Mouse (Mus musculus) heart, postnatal 0 days (tissue): ENCODE results near the gene Ptprm.

ENCODE experiments used
- CTCF ChIP-seq: IDR thresholded peaks from 2 replicates; pipeline ENCODE4 v1.5.1; 2016; ENCODE audit warnings: antibody characterized with exemption, control low read depth, low read depth
- EP300 ChIP-seq: IDR thresholded peaks from 2 replicates; pipeline ENCODE4 v1.6.1; 2016; ENCODE audit warnings: antibody characterized with exemption, low read depth

GRCm38 (mm10) chr17:66699896-66700295, 654.4 kb downstream of the Ptprm start:
- TF ChIP-seq EP300 (no peak), CTCF (no peak)
